Mouse (Mus musculus): Measurements from ENCODE around the gene Smug1. TPM values are rescaled to one million over a fixed set of nuclear protein-coding genes. Genes with fewer than 3 reads are reported as not detected.

The Smug1 gene
- 1 to 10 TPM; 3.2 to 3.5 TPM for total RNA-seq (2023)

DNA sequence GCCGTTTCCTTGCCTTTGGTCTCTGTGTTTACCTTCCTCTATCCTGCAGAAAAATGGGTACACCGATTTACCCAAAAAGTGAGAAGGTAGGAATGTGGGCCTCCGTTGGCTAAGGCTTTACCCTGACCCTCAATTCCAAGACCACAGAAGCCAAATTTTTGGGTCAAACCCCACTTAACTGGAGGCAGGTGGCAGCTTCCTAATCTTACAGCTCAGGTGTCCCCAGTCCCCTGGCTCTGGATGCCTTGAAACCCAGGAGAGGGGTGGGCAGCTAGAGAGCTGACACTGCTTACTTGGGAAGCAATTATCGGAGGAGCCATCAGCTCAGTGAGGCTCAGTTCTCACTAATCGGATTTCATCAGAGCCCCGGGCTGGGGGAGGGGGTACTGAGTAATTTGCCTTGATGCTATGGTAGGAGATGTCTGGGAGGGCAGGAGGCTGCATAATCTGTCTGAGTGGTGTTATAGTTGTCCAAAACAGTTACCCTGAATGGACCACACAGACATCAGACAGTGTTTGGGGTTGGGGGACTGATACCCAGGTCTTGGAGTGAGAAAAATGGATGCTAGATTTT, at the start of gene Smug1:
Gene Smug1, minus strand, starts transcription at position 51 of the 574 bp plus-strand sequence.

Other genes starting within 250 kb of the Smug1 start
- not detected for gene Hoxc13, start 246.0 kb downstream of the Smug1 start, total RNA-seq (2023)
- gene Hoxc12, start 230.3 kb downstream of the Smug1 start, total RNA-seq (2023): not detected
- gene Hoxc11, start 212.7 kb downstream of the Smug1 start, total RNA-seq (2023): not detected
- not detected for gene Hoxc10, start 200.3 kb downstream of the Smug1 start, total RNA-seq (2023)
- gene Hoxc5, start 199.6 kb downstream of the Smug1 start, total RNA-seq (2023): not detected
- not detected for gene Hoxc9, start 190.7 kb downstream of the Smug1 start, total RNA-seq (2023)
- gene Hoxc8, start 176.5 kb downstream of the Smug1 start, total RNA-seq (2023): not detected
- gene Hoxc6, start 168.8 kb downstream of the Smug1 start, total RNA-seq (2023): under 1 TPM in 1 of 2 experiments, not detected in 1; 0.33 TPM
- gene Hoxc4, start 148.2 kb downstream of the Smug1 start, total RNA-seq (2023): under 1 TPM in 1 of 2 experiments, not detected in 1; 0.24 TPM
- gene Cbx5, start 72.7 kb upstream of the Smug1 start, total RNA-seq (2023): 10 to 100 TPM in 1 of 2 experiments, 1 to 10 TPM in 1; 9.1 to 13.8 TPM
- gene Hnrnpa1, start 73.3 kb upstream of the Smug1 start, total RNA-seq (2023): 100 to 1,000 TPM; 297 to 355 TPM
- gene Nfe2, start 91.3 kb upstream of the Smug1 start, total RNA-seq (2023): 100 to 1,000 TPM; 104 to 107 TPM
- gene Copz1, start 105.6 kb upstream of the Smug1 start, total RNA-seq (2023): 100 to 1,000 TPM; 107 to 123 TPM
- 1 to 10 TPM; 1.3 to 2.1 TPM for gene Gpr84, start 143.5 kb upstream of the Smug1 start, total RNA-seq (2023)
- 100 to 1,000 TPM; 119 to 145 TPM for gene Zfp385a, start 173.0 kb upstream of the Smug1 start, total RNA-seq (2023)
- gene Itga5, start 199.7 kb upstream of the Smug1 start, total RNA-seq (2023): 10 to 100 TPM; 78.4 to 84.2 TPM